In genomic region chr5:29775437-29775836, GRCm38 (mm10) we compare ENCODE assay signal across 17 mouse cellular contexts. TPM values are rescaled to one million over a fixed set of nuclear protein-coding genes. Genes with fewer than 3 reads are reported as not detected.
DNase-seq lines count a peak whose midpoint lies in the region; ATAC-seq and TF ChIP-seq lines count a peak whose summit lies in the region.
"Had no signal": no experiment of that assay in that cellular context is flagged by ENCODE, and none has a peak within 500 bp of the region (broad histone marks: within the 10 kb centered on the region; RNA-seq: fewer than 3 reads in every experiment).

No protein-coding gene starts in this region.

- H3K27ac ChIP-seq in cerebellum, adult 2 months (ENCODE audit: insufficient read depth, low read length): no peak overlapping the region
- peak overlapping the region; percentile 77 for H3K27ac ChIP-seq in heart, embryonic 16.5 days (ENCODE audit: low read length)
- H3K27ac ChIP-seq: embryonic facial prominence, embryonic 12.5 days; lung, embryonic 15.5 days had no signal

- TF ChIP-seq POLR2A in cerebellum, adult 2 months (IDR thresholded peaks at IDR 0.05; ENCODE audit: borderline replicate concordance, insufficient read depth, low read length): no peak

- H3K27me3 ChIP-seq in cerebellum, adult 2 months (ENCODE audit: control insufficient read depth, insufficient read depth, low read length): no peaks in the 10 kb centered on the region
- H3K27me3 ChIP-seq in heart, embryonic 16.5 days (ENCODE audit: control insufficient read depth, insufficient read depth, low read length): no peaks in the 10 kb centered on the region
- H3K27me3 ChIP-seq: embryonic facial prominence, embryonic 12.5 days; lung, embryonic 15.5 days had no signal

- H3K36me3 ChIP-seq in heart, embryonic 16.5 days (ENCODE audit: control insufficient read depth, insufficient read depth): peaks cover 13% of the 10 kb centered on the region; the same call in 1 of the 2 replicates

- DNase-seq in cerebellum, adult 2 months: peak; percentile 46 to 69
- DNase-seq in layer of hippocampus, adult 9-11 months: peak; percentile 38
- no peak for DNase-seq in layer of hippocampus, postnatal 10 days (ENCODE audit: low spot score in 2 of 2)
- peak; percentile 52 for DNase-seq in cerebellum, adult 9-10 months
- DNase-seq in spleen, postnatal 10 days (ENCODE audit: low spot score in 2 of 2): no peak
- DNase-seq: adrenal gland, postnatal 36 days; midbrain, embryonic 14.5 days; thymus, adult 2 months had no signal

- H3K4me1 ChIP-seq in cerebellum, adult 2 months (ENCODE audit: control insufficient read depth, insufficient read depth, low read length): peaks cover 37% of the 10 kb centered on the region
- H3K4me1 ChIP-seq in heart, embryonic 16.5 days (ENCODE audit: control insufficient read depth, insufficient read depth, low read length): peaks cover 43% of the 10 kb centered on the region
- H3K4me1 ChIP-seq: embryonic facial prominence, embryonic 12.5 days; lung, embryonic 15.5 days had no signal

- peak overlapping the region; percentile 1; the same call in 1 of the 2 replicates for H3K4me2 ChIP-seq in heart, embryonic 16.5 days (ENCODE audit: low read depth, low read length)
- H3K4me2 ChIP-seq: embryonic facial prominence, embryonic 12.5 days; liver, embryonic 11.5 days; lung, embryonic 15.5 days had no signal

- TF ChIP-seq CTCF in cerebellum, adult 2 months (IDR thresholded peaks at IDR 0.05; ENCODE audit: borderline replicate concordance, insufficient read depth, low read depth, low read length): no peak

- no peak overlapping the region for H3K4me3 ChIP-seq in cerebellum, adult 2 months (replicated peaks; ENCODE audit: insufficient read depth, low read depth, low read length)
- H3K4me3 ChIP-seq in heart, embryonic 16.5 days (ENCODE audit: low read length): no peak overlapping the region
- H3K4me3 ChIP-seq: embryonic facial prominence, embryonic 12.5 days; lung, embryonic 15.5 days had no signal

- no peak for ATAC-seq in cerebellum, adult (ENCODE audit: insufficient number of reproducible peaks, low FRiP score, low TSS enrichment)
- peak; percentile 61 for ATAC-seq in heart, embryonic 16.5 days (replicated peaks; ENCODE audit: extremely low read depth, insufficient read depth, low FRiP score)
- no peak for ATAC-seq in megakaryocyte progenitor cell, adult 5-6 weeks (replicated peaks; ENCODE audit: poor library complexity)

- H3K9me3 ChIP-seq in heart, embryonic 16.5 days (replicated peaks; ENCODE audit: control insufficient read depth, low read length): no peaks in the 10 kb centered on the region
- H3K9me3 ChIP-seq: embryonic facial prominence, embryonic 12.5 days; lung, embryonic 15.5 days had no signal

- no peak overlapping the region for H3K9ac ChIP-seq in heart, embryonic 16.5 days (ENCODE audit: low read length)
- H3K9ac ChIP-seq: embryonic facial prominence, embryonic 12.5 days; lung, embryonic 15.5 days had no signal

- 30% methylated on average over 5 of the region's 5 CpGs for WGBS in cerebellum, adult 2 months
- WGBS in heart, embryonic 16.5 days: 45% methylated on average over 5 of the region's 5 CpGs

RNA-seq across cellular contexts. Expression of gene Gm5129, which starts 39.7 kb away (rescaled TPM):
- polyA plus RNA-seq in cerebellum, adult 2 months (2012; rRNA removed): 0.84 TPM in 1 of 2 replicates, not detected in the other
- total RNA-seq in layer of hippocampus, postnatal 10 days (2021): not detected
- not detected in 2 replicates for polyA plus RNA-seq in heart, embryonic 16.5 days (2015; fragmentation: Nextera tagmentation; extraction: Ambion mirVana)
- 1.7 TPM in 1 of 2 replicates, not detected in the other for total RNA-seq in megakaryocyte progenitor cell, adult 5-6 weeks (2015)
- total RNA-seq in megakaryocyte progenitor cell, adult 5-6 weeks (2017): not detected in 2 replicates
- total RNA-seq: heart, postnatal 14 days; left cerebral cortex, postnatal 36 days had no signal
- polyA plus RNA-seq: embryonic facial prominence, embryonic 12.5 days; kidney, embryonic 14.5 days; liver, embryonic 11.5 days; lung, embryonic 15.5 days; midbrain, embryonic 14.5 days had no signal

RNA-seq across cellular contexts. Expression of gene Dnajb6, which starts 39.9 kb away (rescaled TPM):
- polyA plus RNA-seq in cerebellum, adult 2 months (2012; rRNA removed): 161 and 163 TPM in 2 replicates
- total RNA-seq in layer of hippocampus, postnatal 10 days (2021): 100 to 1,000 TPM; 172 to 180 TPM
- 92.3 and 96.2 TPM in 2 replicates for polyA plus RNA-seq in heart, embryonic 16.5 days (2015; fragmentation: Nextera tagmentation; extraction: Ambion mirVana)
- 139 and 173 TPM in 2 replicates for total RNA-seq in megakaryocyte progenitor cell, adult 5-6 weeks (2015)
- total RNA-seq in megakaryocyte progenitor cell, adult 5-6 weeks (2017): 142 and 144 TPM in 2 replicates

Comparison
In these comparisons a context has a peak if more than half of its experiments do, and no peak if none do; other contexts are left out.
1. DNase-seq: peak in cerebellum, adult 2 months (2 of 2), layer of hippocampus, adult 9-11 months (single experiment) and cerebellum, adult 9-10 months (single experiment); none in layer of hippocampus, postnatal 10 days (0 of 2) and spleen, postnatal 10 days (0 of 2).